Mouse (Mus musculus) embryo, embryonic 11 days (tissue): ENCODE results near the gene Zcchc8.
"Not testable (repeated sequence)": the region's sequence is repeated elsewhere in the genome, so short reads cannot be mapped to it uniquely, and the experiment has no call there.

ENCODE experiments used
- DNase-seq: peaks from one replicate; pipeline ENCODE4 v3.0.0-alpha.2; 2015

Zcchc8 gene

DNA sequence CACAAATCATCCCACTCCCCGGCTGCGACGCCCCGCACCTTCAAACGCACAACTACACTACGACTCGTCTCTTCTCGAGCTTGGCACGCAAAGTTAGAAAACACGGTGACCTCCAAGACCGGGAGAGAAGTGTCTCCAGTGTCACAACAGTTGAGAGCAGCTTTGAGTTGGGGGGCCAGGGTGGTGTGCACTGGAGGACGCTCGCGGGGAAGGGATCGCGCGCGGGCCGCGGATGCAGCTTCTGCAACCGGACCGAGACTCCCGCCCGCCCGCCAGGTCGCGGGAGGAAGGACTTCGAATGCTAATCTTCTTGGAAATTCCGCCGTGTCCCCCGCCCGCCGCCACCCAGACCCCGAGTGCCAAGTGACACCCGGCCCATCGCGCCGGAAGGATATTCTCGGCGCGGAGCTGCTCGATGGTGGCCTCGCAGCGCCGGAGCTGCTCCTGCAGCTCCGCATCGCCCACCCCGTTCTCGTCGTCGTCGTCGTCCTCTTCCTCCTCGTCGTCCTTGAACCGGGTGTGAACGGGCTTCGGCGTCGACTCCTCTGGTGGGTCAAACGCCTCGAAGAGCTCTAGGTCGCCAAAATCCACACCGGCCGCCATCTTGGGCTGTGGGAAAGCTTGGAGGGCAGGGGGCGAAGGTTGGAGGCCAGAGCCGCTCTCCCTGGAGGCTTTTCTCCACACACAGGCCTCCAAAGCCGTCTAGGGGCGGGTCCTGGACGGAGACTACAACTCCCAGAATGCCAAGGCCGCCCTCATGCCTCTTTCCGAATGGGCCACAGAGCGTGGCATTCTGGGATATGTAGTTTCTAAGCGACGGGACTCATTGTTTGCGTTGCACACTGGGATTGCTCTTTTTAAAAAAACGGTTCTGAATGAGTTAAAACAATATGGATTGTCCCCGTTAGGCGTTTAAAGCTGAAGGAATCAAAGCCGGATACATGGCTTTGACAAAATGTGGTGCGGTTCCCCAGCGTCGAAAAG, at the start of gene Zcchc8:
Zcchc8 (minus strand) TSS at position 773 of the 984 bp plus-strand sequence.
- DNase-seq = peak; percentile 98

DNA sequence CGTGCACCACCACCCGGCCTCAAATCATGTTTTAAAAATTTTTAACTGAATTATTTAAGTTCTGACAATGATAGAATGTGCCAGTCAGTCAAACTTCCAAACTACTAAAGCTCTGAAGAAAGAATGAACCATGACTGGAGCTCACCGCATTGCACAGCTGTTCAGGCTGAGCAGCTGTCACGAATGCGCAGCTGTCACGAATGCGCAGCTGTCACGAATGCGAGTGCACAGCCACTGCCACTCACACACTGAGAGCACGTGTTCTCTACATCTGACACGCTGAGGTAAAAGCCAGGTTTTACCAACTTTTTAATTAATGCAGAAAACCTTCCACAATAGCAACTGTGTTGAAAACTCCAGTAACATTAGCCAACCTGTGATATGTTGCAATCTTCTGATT, 45.6 kb upstream of the Zcchc8 start:
- DNase-seq = not testable (repeated sequence)

DNA sequence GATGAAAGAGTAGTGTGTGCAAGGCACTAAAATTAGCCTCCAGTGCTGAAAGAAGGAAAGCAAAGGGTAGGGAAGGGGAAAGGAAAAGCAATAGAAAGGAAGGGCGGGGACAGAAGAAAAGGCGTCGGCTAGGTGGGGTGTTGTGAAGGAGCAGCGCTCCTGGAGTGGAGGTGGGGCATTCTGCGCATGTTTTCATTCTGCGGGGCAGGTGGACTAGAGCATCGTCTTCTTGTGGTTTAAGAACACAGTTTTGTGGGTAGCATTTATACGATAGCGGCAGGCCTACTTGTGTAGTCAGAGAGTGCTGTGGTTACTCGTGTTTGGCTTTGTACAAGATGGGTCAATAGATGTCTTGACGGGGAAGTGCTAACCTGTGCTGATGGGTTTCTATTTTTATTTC, 44.6 kb upstream of the Zcchc8 start:
- no peak for DNase-seq

DNA sequence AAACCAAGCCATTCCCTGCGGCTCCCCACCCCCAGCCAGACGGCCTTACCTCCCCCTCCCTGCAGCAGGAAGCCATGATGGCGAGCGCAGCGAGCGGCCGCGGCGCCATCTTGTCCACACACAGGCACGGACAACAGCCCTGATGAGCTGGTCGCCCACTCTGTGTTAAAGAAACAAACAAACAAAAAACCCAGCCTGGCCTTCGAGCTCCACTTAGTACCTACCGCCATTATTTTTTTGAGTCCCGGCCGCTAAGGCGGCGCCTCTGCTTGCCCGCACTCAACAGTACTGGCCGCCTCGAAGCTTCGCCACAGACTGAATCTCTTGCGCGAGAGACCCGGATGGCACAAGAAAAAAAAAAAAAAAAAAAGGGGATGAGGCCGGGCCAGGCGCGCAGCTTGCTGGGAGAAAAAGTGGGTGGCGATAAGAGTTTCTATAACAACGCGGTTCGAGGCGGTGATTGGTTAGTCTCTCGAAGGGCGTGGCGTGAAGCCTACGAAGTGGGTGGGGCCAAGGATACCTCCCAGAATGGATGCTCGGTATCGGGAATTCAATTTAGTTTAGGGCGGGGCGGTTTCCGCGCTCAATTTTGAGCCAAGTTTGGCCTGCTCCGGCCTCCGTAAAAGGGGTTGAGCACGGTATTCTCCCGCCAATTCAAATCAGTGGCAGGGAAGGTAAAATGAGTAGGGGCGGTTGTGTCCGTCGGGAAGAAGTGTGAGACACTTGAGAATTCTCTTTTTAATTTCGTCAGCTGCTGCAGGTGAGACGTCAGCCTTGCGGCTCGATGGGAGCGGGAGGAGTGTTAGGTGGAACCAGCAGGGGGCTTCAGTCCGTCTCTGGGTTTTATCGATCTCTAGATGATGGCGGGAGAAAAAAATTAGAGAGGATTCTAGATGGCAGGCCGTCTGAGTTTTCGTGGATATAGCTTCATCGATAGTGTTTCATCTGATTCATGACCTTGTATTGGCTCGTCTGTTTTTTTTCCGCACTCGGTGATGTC, 28.5 kb upstream of the Zcchc8 start, which contains the start of the genes Rsrc2 and Kntc1:
Rsrc2 (minus strand) TSS at position 350 of the 1,000 bp plus-strand sequence.
Kntc1 (plus strand) TSS at position 652 of the 1,000 bp plus-strand sequence.
- peak; percentile 100 for DNase-seq

DNA sequence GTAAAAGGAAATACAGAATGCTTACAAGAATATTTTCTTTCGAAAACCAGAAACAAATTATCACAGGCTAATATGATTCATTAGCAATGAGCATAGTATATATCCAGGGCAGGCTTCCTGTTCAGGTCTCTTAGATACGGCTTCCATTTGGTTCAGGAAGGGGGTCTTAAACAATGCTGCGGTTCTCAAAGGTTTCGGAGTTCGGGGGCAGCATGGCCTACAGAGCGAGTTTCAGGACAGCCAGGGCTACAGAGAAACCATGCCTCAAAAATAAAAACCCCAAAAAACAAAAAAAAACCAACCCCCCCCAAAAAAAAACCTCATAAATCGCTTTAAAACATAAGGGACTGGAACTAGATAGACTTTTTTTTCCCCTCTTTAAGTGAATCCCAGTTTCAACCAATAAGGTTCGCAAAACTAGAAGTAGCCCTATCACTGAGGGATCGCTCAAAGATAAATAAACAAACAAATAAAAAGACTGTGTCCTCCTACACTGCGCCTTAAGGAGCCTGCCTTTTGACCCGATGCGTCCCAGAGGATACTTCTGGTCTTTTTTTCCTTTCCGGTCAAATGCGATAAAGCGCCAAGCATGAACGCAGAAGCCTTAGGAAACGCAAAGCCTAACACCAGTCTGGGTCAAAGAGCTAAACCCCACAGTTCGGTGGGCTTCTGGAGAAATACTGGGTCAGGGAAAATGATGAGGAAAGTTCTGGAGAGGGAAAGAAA, 27.6 kb upstream of the Zcchc8 start:
- peak; percentile 35 for DNase-seq

DNA sequence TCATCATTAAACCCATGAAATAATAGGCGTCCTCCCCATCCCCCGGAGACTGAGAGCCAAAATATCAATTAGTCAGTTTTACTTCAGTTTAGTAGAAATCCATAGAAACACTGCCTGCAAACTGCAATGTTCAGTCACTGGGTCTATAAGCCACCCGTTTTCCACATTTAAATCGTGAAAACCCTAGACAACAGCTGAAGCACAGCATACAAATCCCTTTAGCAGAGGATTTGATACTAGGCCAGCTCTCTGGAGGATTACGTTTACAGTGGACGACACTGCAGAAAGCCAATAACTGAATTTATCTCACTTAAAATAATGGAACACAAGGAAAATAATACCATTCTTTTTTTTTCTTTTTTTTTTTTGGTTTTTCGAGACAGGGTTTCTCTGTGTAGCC, 26.7 kb upstream of the Zcchc8 start:
- no peak for DNase-seq

DNA sequence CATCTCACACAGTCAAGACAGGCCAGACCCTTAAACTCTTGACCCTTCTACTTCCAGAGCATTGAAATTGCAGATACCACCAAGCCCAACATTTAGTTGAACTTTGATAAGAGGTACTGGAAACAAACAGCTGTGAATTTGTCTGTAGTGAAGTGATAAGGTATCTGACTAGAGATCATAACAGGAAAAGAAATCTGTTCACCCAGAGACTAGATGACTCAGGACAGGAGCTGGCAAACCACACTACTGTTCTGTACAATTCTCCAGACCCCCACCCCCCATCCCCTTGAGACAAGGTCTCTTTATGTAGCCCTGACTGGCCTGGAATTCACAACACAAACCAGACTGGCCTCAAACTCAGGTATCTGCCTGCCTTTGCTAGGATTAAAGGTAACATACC, 25.4 kb upstream of the Zcchc8 start:
- DNase-seq = no peak

DNA sequence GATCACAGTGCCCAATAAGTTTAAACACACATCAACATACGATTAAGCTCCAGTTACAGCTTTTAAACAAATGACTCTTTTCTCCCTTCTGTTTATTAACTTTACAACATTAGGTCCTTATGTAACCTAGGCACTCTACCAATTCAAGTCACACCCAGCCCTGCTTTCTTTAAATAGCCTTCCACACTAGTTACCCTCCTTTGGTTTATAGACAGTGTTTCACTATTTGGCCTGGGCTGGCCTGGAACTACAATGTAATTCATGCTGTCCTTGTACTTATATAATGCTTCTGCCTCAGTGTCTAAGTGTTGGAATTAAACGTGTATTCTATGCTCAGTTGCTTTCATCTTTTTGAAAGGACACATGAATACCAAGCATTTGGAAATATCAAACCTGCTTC, 23.5 kb upstream of the Zcchc8 start:
- no peak for DNase-seq

DNA sequence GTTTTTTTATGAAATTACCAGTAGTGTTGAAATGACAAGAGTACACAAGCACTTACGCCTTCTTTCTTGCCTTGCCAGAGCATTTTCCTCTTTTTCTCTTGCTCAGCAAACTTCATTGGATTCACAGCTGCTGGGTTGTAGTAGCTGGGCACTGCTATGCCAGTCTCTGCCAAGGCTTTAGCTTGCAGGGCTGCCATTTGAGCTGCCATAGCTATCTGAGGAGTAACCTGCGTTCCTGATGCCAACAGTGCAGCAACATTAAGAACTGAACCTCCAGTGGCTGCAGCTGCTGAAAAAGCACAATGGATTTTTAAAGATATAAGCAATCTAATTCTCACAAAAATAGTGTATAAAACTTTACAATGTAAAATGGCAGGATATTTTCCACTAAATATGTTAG, 10.1 kb upstream of the Zcchc8 start:
- no peak for DNase-seq

DNA sequence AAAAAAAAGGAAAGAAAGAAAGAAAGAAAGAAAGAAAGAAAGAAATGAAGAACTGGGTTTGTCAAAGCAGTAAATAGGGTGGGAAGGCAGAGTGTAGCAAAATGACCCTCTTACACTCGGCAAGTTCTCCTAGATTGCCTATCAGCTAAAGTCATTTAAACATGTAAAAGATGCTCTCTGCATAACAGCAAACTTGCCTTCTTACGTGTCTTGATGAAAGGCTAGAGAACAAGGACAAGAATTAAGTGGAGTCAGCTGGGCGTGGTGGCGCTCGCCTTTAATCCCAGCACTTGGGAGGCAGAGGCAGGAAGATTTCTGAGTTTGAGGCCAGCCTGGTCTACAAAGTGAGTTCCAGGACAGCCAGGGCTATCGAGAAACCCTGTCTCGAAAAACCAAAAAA, 2.9 kb upstream of the Zcchc8 start:
- not testable (repeated sequence) for DNase-seq

DNA sequence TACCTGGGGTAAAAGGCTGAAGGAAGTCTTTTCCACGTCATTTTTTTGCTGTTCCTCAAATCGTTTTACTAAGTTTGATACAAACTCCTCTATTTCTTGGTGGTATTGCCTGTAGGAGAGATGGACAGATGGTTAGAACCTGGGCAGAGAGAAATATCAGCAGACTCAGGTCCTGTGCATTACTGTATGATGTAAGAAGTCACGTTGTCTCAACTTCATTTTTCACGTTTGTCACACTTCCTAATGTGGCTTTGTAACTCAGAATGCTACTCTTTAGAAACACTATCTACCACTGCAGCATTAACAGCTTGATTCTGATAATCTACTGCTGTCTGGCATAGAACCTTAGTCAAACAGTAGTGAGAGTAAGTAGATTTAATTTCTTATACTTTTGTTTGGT, 6.3 kb downstream of the Zcchc8 start:
- no peak for DNase-seq

DNA sequence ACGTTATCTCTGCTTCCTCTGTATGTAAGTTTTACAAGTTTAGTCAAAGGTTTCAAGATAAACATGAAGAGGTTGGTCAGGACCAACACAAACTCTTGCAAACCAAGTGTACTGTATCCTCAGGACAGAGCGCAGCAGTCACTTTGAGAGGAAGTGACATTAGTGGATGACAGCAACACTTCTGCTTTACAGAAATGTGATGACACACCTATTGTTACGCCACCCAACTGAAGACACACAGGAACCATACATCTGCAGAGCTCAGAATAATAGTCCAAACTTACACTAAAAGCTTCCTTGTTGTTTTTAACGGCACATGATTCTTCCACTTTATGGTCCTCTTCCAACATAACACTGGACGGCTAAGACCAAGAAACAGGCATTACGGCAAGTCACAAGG, 7.1 kb downstream of the Zcchc8 start:
- DNase-seq = no peak

DNA sequence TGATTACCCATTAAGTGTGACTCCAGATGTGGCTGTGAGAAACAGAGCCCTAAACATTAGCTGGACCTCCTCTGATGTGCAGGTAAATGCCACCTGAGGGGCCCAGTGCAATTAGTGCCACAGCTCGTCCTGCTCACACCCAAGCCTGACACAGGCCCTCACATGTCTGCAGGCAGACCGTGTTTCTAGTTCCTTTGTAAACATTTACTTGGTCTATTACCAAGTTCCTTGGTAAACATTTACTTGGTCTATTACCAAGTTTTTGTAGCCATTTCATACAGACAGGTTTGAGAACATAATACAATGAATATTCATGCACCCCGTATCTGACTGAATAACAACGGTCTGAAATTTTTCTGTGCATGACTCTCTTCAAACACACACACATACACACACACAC, 11.3 kb downstream of the Zcchc8 start:
- no peak for DNase-seq

DNA sequence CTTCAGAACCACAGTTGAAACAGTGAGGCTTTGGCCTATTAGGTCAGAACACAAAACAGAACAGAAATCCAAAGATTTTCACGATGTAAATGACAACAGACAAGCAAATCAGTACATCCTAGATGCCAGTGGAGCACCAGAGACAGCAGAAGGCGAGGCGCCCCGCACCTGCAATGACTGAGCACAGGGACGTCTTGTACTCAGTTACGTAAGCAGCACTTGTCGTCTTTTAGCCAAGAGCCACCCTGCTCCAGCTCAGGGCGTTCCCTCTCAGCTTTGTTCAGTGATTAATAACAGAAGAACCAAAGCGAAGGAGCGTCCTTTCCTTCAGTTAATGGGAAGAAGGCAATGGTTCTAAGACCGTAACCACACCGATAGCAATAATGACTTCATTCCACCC, 12.3 kb downstream of the Zcchc8 start:
- DNase-seq = no peak

DNA sequence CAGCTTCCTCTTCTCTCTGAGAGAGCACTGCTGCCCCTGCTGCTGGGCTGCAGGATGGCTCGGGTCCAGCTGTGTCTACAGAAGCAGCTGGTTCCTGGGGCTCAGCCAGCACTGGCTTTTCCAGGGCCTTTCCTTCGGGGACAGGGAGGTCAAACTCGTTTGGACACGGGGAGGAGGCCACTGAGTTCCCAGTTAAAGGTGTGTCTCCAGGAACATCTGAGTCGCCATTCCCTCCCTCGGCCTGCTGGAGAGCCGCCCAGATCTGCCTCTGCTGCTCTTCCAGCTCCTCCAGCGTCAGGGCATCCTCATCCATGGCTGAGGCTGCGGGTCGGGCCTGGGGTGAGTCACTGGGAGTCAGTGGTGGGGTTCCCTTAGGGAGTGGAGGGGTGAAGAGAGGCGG, 20.3 kb downstream of the Zcchc8 start:
- no peak for DNase-seq

DNA sequence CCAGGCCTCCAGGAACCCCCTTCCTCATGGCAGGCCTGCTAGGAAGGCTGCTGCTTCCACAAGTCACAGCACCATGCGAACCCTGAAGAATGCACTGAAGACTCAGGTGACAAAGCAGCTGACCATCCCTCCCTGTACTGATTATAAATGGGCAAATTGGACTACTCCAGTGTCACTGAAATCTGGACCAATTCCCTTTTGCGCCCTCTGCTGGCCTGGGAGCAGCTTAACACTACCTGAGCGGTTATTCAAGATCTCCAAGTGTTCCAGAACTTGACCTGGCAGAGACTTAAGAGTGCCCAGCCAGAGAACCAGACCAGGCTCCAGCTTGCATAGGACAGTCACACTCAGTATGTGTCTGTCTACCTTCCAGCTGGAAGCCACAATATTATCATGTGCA, 21.7 kb downstream of the Zcchc8 start:
- DNase-seq = peak; percentile 85

DNA sequence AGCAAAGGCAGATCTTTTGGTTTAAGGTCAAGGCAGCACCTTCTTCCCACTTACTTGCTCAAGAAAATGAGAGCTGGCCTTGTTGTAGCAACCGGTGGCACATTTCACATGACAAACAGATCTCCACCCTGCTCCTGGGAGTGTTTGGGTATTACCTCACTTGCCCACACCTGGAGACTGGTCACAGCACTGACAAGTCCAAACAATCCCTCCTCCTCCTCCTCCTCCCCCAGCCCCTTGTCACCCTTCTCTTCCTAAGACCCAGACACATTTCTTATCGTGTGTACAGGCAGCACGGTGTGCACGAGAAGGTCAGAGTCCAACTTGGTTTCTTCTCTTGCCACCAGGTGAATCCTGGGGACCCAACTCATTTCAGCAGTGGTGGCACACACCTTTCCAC, 23.9 kb downstream of the Zcchc8 start:
- no peak for DNase-seq

DNA sequence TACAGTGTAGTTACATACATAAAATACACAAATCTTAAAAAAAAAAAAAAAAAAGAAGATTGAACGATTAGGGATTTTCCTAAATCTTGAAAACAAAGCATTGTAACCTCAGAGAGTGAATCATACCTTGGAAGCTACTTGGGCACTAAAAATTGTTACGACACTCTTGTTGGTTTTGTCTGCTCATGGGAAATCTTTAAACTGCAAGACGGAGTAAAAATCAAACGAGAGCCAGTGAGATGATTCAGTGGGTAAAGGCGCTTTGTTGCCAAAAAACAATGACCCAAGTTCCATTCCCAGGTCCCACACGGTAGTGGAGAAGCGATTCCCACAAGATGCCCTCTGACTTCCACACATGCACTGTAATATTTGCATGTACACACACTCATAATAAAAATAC, 24.7 kb downstream of the Zcchc8 start:
- no peak for DNase-seq

DNA sequence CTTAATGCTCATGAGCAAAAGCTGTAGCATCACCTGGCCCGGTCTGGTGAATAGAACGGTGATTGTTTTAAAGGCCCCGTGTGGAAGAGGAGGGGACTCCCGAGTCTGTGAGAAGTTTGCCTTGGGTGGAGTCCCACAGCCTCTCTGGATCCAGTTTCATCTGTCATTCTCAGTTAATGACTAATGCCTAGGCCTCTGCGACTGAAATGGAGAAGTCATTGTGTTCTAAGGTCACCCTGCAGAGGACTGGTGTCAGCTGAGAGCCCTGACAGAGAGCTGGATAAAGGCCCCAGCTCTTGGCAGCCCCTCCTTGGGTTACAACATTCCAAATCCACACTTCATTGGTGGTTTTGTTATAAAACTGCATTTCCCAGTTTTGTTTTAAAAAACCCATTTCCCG, 26.4 kb downstream of the Zcchc8 start:
- no peak for DNase-seq

DNA sequence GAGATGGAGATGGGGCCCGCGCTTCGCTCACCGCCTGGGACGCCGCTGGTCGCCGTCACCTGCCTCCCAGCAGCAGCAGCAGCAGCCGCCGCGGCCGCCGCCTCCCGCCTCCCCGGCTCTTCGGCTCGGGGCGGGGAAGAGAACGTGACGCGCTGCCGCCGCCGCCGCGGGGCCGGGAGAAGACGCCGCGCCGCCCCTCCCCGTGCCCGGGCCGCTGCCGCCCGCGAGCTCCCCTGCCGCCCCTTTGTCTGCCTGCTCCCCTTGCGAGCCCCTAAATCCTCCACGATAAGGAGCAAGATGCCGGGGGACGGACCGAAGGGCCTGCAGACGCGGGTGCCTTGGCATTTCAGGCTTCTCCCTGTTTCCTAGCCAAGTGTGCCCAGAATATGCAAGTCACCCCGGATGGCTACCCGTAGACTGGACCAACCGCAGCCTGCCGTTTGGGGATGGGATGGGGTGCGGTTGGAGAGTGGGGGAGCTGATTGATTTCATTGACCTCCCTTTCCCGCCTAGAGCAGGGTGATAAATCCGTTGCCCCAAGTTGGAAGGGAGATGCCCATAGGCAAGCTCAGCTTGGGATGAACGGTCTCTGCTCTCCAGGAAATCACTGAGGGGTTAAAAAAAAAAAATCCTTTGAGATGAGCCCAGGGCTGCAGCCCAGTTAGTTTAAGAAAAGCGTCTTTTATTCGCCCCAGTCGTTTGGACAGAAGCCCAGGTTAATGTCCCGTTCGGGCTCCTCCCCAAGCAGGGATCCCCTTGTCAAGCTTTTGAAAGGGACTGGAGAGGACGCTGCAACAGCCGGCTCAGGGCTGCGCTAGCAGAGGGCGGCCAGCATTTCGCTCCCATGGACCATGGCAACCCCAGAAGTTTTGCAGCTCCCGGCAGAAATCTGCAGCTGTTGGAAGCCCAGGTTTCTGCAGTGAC, 36.4 kb downstream of the Zcchc8 start, which contains the start of gene Clip1:
Clip1 (minus strand) TSS at position 398 of the 924 bp plus-strand sequence.
- peak; percentile 84 for DNase-seq
